Mouse (Mus musculus) G1E-ER4 (cell line): Measurements from ENCODE around the gene Gm16405. TPM values are rescaled to one million over a fixed set of nuclear protein-coding genes. Genes with fewer than 3 reads are reported as not detected.
"Not testable (repeated sequence)": the region's sequence is repeated elsewhere in the genome, so short reads cannot be mapped to it uniquely, and the experiment has no call there.

Experiments used
- GATA1 ChIP-seq: IDR thresholded peaks from one replicate; pipeline ENCODE4 v1.8.0; 2012; ENCODE audit warnings: low read length, inconsistent platforms
- polyA plus RNA-seq: library from polyadenylated mRNA; stranded (reverse); fragments of >175 nt; gene quantifications from 2 replicates; pipeline ENCODE4 v1.2.3, GENCODE M21; 2012

Gene Gm16405
- not detected in 2 replicates for polyA plus RNA-seq

GRCm38 (mm10) chrX:54530908-54531307 is at the start of gene Gm16405:
Gene Gm16405, plus strand, starts transcription at chrX:54531208.
- not testable (repeated sequence) for TF ChIP-seq GATA1

Other genes with a start within 250 kb of the Gm16405 start
- not detected in 2 replicates for gene Gm16430, start 91.0 kb downstream of the Gm16405 start, polyA plus RNA-seq